Mouse (Mus musculus) common myeloid progenitor, adult 5-6 weeks (primary cell): Measurements from ENCODE around the gene Zmynd11. TPM values are rescaled to one million over a fixed set of nuclear protein-coding genes. Genes with fewer than 3 reads are reported as not detected.

Source experiments
- ATAC-seq: replicated peaks from 2 replicates; pipeline ENCODE4 v1.8.0; 2016; ENCODE audit warnings: low read depth, mild to moderate bottlenecking, moderate TSS enrichment, inconsistent platforms; ENCODE audit not compliant: poor library complexity, severe bottlenecking
- total RNA-seq: library from RNA; stranded (forward); fragments of 200-1000, 187-1606 nt; gene quantifications from 2 replicates; pipeline ENCODE4 v1.2.3, GENCODE M21; 2017

Zmynd11 gene
- total RNA-seq, 1 experiment from 2014 or later, result 70.0 TPM

- no peak for ATAC-seq
Measured at GRCm38 (mm10) chr13:9729073-9729472, 36.1 kb downstream of the Zmynd11 start.

GRCm38 (mm10) chr13:9715224-9715623, 49.9 kb downstream of the Zmynd11 start:
- no peak for ATAC-seq

- ATAC-seq, result peak; percentile 96
Measured at GRCm38 (mm10) chr13:9713462-9714134, 51.5 kb downstream of the Zmynd11 start.

- no peak for ATAC-seq
Measured at GRCm38 (mm10) chr13:9712971-9713370, 52.2 kb downstream of the Zmynd11 start.

- ATAC-seq, result no peak
Measured at GRCm38 (mm10) chr13:9712409-9712808, 52.7 kb downstream of the Zmynd11 start.

GRCm38 (mm10) chr13:9708433-9709240, 56.5 kb downstream of the Zmynd11 start:
- ATAC-seq, result no peak

GRCm38 (mm10) chr13:9706720-9707119, 58.4 kb downstream of the Zmynd11 start:
- ATAC-seq, result no peak

GRCm38 (mm10) chr13:9702615-9703235, 62.4 kb downstream of the Zmynd11 start:
- ATAC-seq, result no peak

- no peak for ATAC-seq
Measured at GRCm38 (mm10) chr13:9697340-9697739, 67.8 kb downstream of the Zmynd11 start.

GRCm38 (mm10) chr13:9695809-9696208, 69.3 kb downstream of the Zmynd11 start:
- ATAC-seq, result no peak

- no peak for ATAC-seq
Measured at GRCm38 (mm10) chr13:9695403-9695802, 69.7 kb downstream of the Zmynd11 start.

GRCm38 (mm10) chr13:9694651-9695050, 70.5 kb downstream of the Zmynd11 start:
- no peak for ATAC-seq

- no peak for ATAC-seq
Measured at GRCm38 (mm10) chr13:9692876-9693275, 72.3 kb downstream of the Zmynd11 start.

GRCm38 (mm10) chr13:9689366-9689765, 75.8 kb downstream of the Zmynd11 start:
- no peak for ATAC-seq

GRCm38 (mm10) chr13:9686765-9687164, 78.4 kb downstream of the Zmynd11 start:
- ATAC-seq, result no peak

GRCm38 (mm10) chr13:9686261-9686660, 78.9 kb downstream of the Zmynd11 start:
- ATAC-seq, result no peak

GRCm38 (mm10) chr13:9684153-9684923, 80.8 kb downstream of the Zmynd11 start:
- no peak for ATAC-seq

- ATAC-seq, result no peak
Measured at GRCm38 (mm10) chr13:9683280-9683679, 81.8 kb downstream of the Zmynd11 start.

GRCm38 (mm10) chr13:9681492-9681891, 83.6 kb downstream of the Zmynd11 start:
- no peak for ATAC-seq

GRCm38 (mm10) chr13:9674126-9674525, 91.0 kb downstream of the Zmynd11 start:
- no peak for ATAC-seq
